Mouse (Mus musculus): Measurements from ENCODE around the gene Tjp1. TPM values are rescaled to one million over a fixed set of nuclear protein-coding genes. Genes with fewer than 3 reads are reported as not detected.
A peak's percentile ranks its signal among the peaks of the same experiment; 100 is the strongest.

The Tjp1 gene
- polyA plus RNA-seq, 1 experiment from 2014 or later: 26.8 TPM

GRCm38 (mm10) chr7:65395891-65396290 is 131.7 kb downstream of the Tjp1 start:
- Histone ChIP-seq H3K4me1 (replicated peaks) (peaks cover 22% of the 10 kb centered on the region), H3K27me3 (no peaks in the 10 kb centered on the region), H3K36me3 (no peaks in the 10 kb centered on the region), H3K4me2 (no peak overlapping the region), H3K27ac (replicated peaks) (no peak overlapping the region), H3K9ac (no peak overlapping the region), H3K9me3 (no peaks in the 10 kb centered on the region), H3K4me3 (no peak overlapping the region)
- 85% methylated on average over 4 of the region's 4 CpGs for WGBS
- ATAC-seq (ENCODE audit: low FRiP score, low read depth): no peak

- WGBS: 78% methylated on average over 5 of the region's 5 CpGs
- Histone ChIP-seq H3K9ac (no peak overlapping the region), H3K9me3 (no peaks in the 10 kb centered on the region), H3K4me2 (no peak overlapping the region), H3K27me3 (no peaks in the 10 kb centered on the region), H3K27ac (replicated peaks) (no peak overlapping the region), H3K36me3 (no peaks in the 10 kb centered on the region), H3K4me3 (no peak overlapping the region), H3K4me1 (replicated peaks) (peaks cover 22% of the 10 kb centered on the region)
- no peak for ATAC-seq (ENCODE audit: low FRiP score, low read depth)
These were observed 132.4 kb downstream of the Tjp1 start for GRCm38 (mm10) chr7:65395166-65395565.

GRCm38 (mm10) chr7:65394672-65395071 is 132.9 kb downstream of the Tjp1 start:
- no peaks in the 10 kb centered on the region for H3K27me3 ChIP-seq
- H3K9me3 ChIP-seq: no peaks in the 10 kb centered on the region
- no peak overlapping the region for H3K9ac ChIP-seq
- no peaks in the 10 kb centered on the region for H3K36me3 ChIP-seq
- no peak overlapping the region for H3K4me2 ChIP-seq
- H3K4me1 ChIP-seq (replicated peaks): peaks cover 22% of the 10 kb centered on the region
- no peak overlapping the region for H3K27ac ChIP-seq (replicated peaks)
- 22% methylated on average over 2 of the region's 2 CpGs for WGBS
- no peak for ATAC-seq (ENCODE audit: low FRiP score, low read depth)
- no peak overlapping the region for H3K4me3 ChIP-seq

- Histone ChIP-seq H3K9me3 (no peaks in the 10 kb centered on the region), H3K27me3 (no peaks in the 10 kb centered on the region), H3K4me2 (peak overlapping the region; percentile 25), H3K36me3 (no peaks in the 10 kb centered on the region), H3K4me3 (no peak overlapping the region), H3K27ac (replicated peaks) (no peak overlapping the region), H3K9ac (no peak overlapping the region), H3K4me1 (replicated peaks) (peaks cover 22% of the 10 kb centered on the region)
- 0 out of 2 replicates have a peak, but pooled peaks have one; percentile 56 for ATAC-seq (ENCODE audit: low FRiP score, low read depth)
- WGBS: 15% methylated on average over 17 of the region's 17 CpGs
These were observed 133.7 kb downstream of the Tjp1 start for GRCm38 (mm10) chr7:65393704-65394452.

GRCm38 (mm10) chr7:65392986-65393385 is 134.6 kb downstream of the Tjp1 start:
- ATAC-seq (ENCODE audit: low FRiP score, low read depth): no peak
- Histone ChIP-seq H3K36me3 (no peaks in the 10 kb centered on the region), H3K4me2 (no peak overlapping the region), H3K9me3 (no peaks in the 10 kb centered on the region), H3K27ac (replicated peaks) (no peak overlapping the region), H3K4me1 (replicated peaks) (peaks cover 31% of the 10 kb centered on the region), H3K27me3 (no peaks in the 10 kb centered on the region), H3K9ac (no peak overlapping the region), H3K4me3 (no peak overlapping the region)
- 52% methylated on average over 9 of the region's 9 CpGs for WGBS

GRCm38 (mm10) chr7:65389539-65389938 is 138.0 kb downstream of the Tjp1 start:
- no peak for ATAC-seq (ENCODE audit: low FRiP score, low read depth)
- Histone ChIP-seq H3K27me3 (no peaks in the 10 kb centered on the region), H3K9ac (no peak overlapping the region), H3K4me1 (replicated peaks) (peaks cover 35% of the 10 kb centered on the region), H3K27ac (replicated peaks) (no peak overlapping the region), H3K9me3 (no peaks in the 10 kb centered on the region), H3K4me3 (no peak overlapping the region), H3K36me3 (no peaks in the 10 kb centered on the region), H3K4me2 (no peak overlapping the region)
- 95% methylated on average over 7 of the region's 7 CpGs for WGBS

GRCm38 (mm10) chr7:65388243-65389013 is 139.2 kb downstream of the Tjp1 start:
- Histone ChIP-seq H3K27me3 (no peaks in the 10 kb centered on the region), H3K9me3 (no peaks in the 10 kb centered on the region), H3K4me3 (no peak overlapping the region), H3K36me3 (no peaks in the 10 kb centered on the region), H3K4me2 (no peak overlapping the region), H3K9ac (no peak overlapping the region), H3K4me1 (replicated peaks) (peaks cover 24% of the 10 kb centered on the region), H3K27ac (replicated peaks) (peak overlapping the region; percentile 57)
- WGBS: 48% methylated on average over 8 of the region's 8 CpGs
- ATAC-seq (ENCODE audit: low FRiP score, low read depth): peak; percentile 73

- peak overlapping the region; percentile 57 for H3K27ac ChIP-seq (replicated peaks)
- no peak overlapping the region for H3K4me2 ChIP-seq
- no peaks in the 10 kb centered on the region for H3K36me3 ChIP-seq
- no peak overlapping the region for H3K9ac ChIP-seq
- peaks cover 17% of the 10 kb centered on the region for H3K4me1 ChIP-seq (replicated peaks)
- no peak for ATAC-seq (ENCODE audit: low FRiP score, low read depth)
- 71% methylated on average over 7 of the region's 7 CpGs for WGBS
- H3K27me3 ChIP-seq: no peaks in the 10 kb centered on the region
- H3K4me3 ChIP-seq: no peak overlapping the region
- H3K9me3 ChIP-seq: no peaks in the 10 kb centered on the region
These were observed 139.9 kb downstream of the Tjp1 start for GRCm38 (mm10) chr7:65387560-65388175.

GRCm38 (mm10) chr7:65384775-65385174 is 142.8 kb downstream of the Tjp1 start:
- Histone ChIP-seq H3K9ac (no peak overlapping the region), H3K9me3 (no peaks in the 10 kb centered on the region), H3K4me2 (no peak overlapping the region), H3K36me3 (no peaks in the 10 kb centered on the region), H3K4me1 (replicated peaks) (peaks cover 21% of the 10 kb centered on the region), H3K27me3 (no peaks in the 10 kb centered on the region), H3K4me3 (no peak overlapping the region), H3K27ac (replicated peaks) (no peak overlapping the region)
- 94% methylated on average over 7 of the region's 7 CpGs for WGBS
- ATAC-seq (ENCODE audit: low FRiP score, low read depth): no peak

GRCm38 (mm10) chr7:65382515-65383283 is 144.9 kb downstream of the Tjp1 start:
- Histone ChIP-seq H3K27me3 (no peaks in the 10 kb centered on the region), H3K4me3 (no peak overlapping the region), H3K36me3 (no peaks in the 10 kb centered on the region), H3K27ac (replicated peaks) (0 out of 2 replicates have a peak overlapping the region, but pooled peaks have one; percentile 15), H3K9ac (no peak overlapping the region), H3K9me3 (no peaks in the 10 kb centered on the region), H3K4me1 (replicated peaks) (peaks cover 9% of the 10 kb centered on the region), H3K4me2 (no peak overlapping the region)
- WGBS: 86% methylated on average over 10 of the region's 10 CpGs
- no peak for ATAC-seq (ENCODE audit: low FRiP score, low read depth)

GRCm38 (mm10) chr7:65381896-65382295 is 145.7 kb downstream of the Tjp1 start:
- Histone ChIP-seq H3K36me3 (no peaks in the 10 kb centered on the region), H3K4me3 (no peak overlapping the region), H3K4me1 (replicated peaks) (peaks cover 5% of the 10 kb centered on the region), H3K27ac (replicated peaks) (no peak overlapping the region), H3K27me3 (no peaks in the 10 kb centered on the region), H3K4me2 (no peak overlapping the region), H3K9ac (no peak overlapping the region), H3K9me3 (no peaks in the 10 kb centered on the region)
- 31% methylated on average over 6 of the region's 6 CpGs for WGBS
- no peak for ATAC-seq (ENCODE audit: low FRiP score, low read depth)

Measured in hindbrain, embryonic 15.5 days (tissue).